Mouse (Mus musculus): Measurements from ENCODE around the gene Morc4. TPM values are rescaled to one million over a fixed set of nuclear protein-coding genes. Genes with fewer than 3 reads are reported as not detected.

The Morc4 gene
- total and polyA plus RNA-seq, 3 experiments: not detected

- no peak overlapping the region for H3K27ac ChIP-seq (ENCODE audit: insufficient read depth, low read depth)
- TF ChIP-seq JUN (IDR thresholded peaks at IDR 0.05; ENCODE audit: insufficient read depth, low read depth, low read length): no peak
- no peak for TF ChIP-seq POLR2A (IDR thresholded peaks at IDR 0.05; ENCODE audit: low read depth, low read length)
- TF ChIP-seq MXI1 (IDR thresholded peaks at IDR 0.05; ENCODE audit: low read depth, low read length): no peak
- TF ChIP-seq NRF1 (IDR thresholded peaks at IDR 0.05; ENCODE audit: low read depth, low read length): no peak
- no peak for TF ChIP-seq UBTF (IDR thresholded peaks at IDR 0.05; ENCODE audit: low read depth, low read length)
- TF ChIP-seq E2F4 (IDR thresholded peaks at IDR 0.05; ENCODE audit: insufficient replicate concordance, low read depth, low read length): no peak
- dilution Hi-C loops (cut with MboI; ENCODE audit: extremely low pct_ligation_motif_present, extremely low pct_unique_long_range_greater_than_20kb, low sequenced_read_pairs): no loop called here
- no peaks in the 10 kb centered on the region for H3K27me3 ChIP-seq (replicated peaks)
- H3K4me2 ChIP-seq (ENCODE audit: insufficient read depth, low read depth, poor library complexity, severe bottlenecking): no peak overlapping the region
- H3K36me3 ChIP-seq (replicated peaks in 1 of 2; ENCODE audit: control insufficient read depth in 1 of 2, insufficient read depth in 1 of 2, low read length in 1 of 2): no peaks in the 10 kb centered on the region
- peaks cover 2 to 7% of the 10 kb centered on the region in 2 experiments; a peak in 1 of 4 replicates for H3K4me1 ChIP-seq (ENCODE audit: control insufficient read depth in 1 of 2, insufficient read depth in 2 of 2)
- H3K4me3 ChIP-seq (replicated peaks in 1 of 3; ENCODE audit: low read depth in 2 of 3, low read length in 2 of 3, poor library complexity in 1 of 3): no peak overlapping the region
- H3K9ac ChIP-seq (ENCODE audit: insufficient read depth, low read depth): no peak overlapping the region
- in situ Hi-C loops (cut with MboI; ENCODE audit: low pct_ligation_motif_present, low pct_unique_long_range_greater_than_20kb, low sequenced_read_pairs): no loop called here
- DNase-seq (ENCODE audit: extremely low read depth): no peak
- no peaks in the 10 kb centered on the region for H3K79me2 ChIP-seq (replicated peaks; ENCODE audit: control insufficient read depth, extremely low read depth, insufficient read depth, poor library complexity, severe bottlenecking)
- H3K9me3 ChIP-seq (replicated peaks; ENCODE audit: low read length): no peaks in the 10 kb centered on the region
These were observed 68.4 kb downstream of the Morc4 start for GRCm38 (mm10) chrX:139803028-139803427.

DNA sequence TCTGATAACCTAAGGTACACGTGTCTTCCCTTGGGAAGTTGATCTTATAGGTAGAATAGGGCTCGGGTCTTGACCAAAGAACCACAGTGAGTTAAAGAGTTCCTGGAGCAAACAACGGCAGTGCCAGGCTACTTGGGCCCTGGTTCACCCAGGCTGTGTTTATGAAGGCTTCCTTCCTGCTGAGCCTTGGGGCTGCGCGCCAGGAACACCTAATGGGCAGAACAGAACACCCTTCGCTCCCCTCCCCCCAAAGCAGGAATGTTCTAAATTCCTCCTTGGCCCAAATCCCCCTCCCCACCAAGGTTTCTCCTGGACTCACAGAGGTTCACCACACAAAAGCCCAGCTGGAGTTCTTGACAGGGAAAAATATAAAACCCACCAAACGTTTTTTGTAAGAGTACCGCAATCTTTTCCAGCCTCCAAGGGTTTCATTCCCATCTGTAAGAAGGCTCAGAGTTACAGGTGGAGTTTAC lies 71.0 kb downstream of the Morc4 start, which contains the start of gene Cldn2:
Cldn2 (plus strand) TSS at position 423 of the 473 bp plus-strand sequence.
- no peaks in the 10 kb centered on the region for H3K36me3 ChIP-seq (replicated peaks in 1 of 2; ENCODE audit: control insufficient read depth in 1 of 2, insufficient read depth in 1 of 2, low read length in 1 of 2)
- H3K27me3 ChIP-seq (replicated peaks): no peaks in the 10 kb centered on the region
- no peaks in the 10 kb centered on the region for H3K9me3 ChIP-seq (replicated peaks; ENCODE audit: low read length)
- no peaks in the 10 kb centered on the region for H3K79me2 ChIP-seq (replicated peaks; ENCODE audit: control insufficient read depth, extremely low read depth, insufficient read depth, poor library complexity, severe bottlenecking)
- no peak within 1 kb of the TSS for H3K27ac ChIP-seq (ENCODE audit: insufficient read depth, low read depth)
- TF ChIP-seq BHLHE40 (IDR thresholded peaks at IDR 0.05; ENCODE audit: low read depth, low read length) (no peak), MAX (IDR thresholded peaks at IDR 0.05; ENCODE audit: low read length) (no peak), EP300 (IDR thresholded peaks at IDR 0.05; ENCODE audit: low read length) (no peak), JUND (conservative IDR thresholded peaks at IDR 0.05; ENCODE audit: low read depth, low read length) (no peak), POLR2AphosphoS2 (IDR thresholded peaks at IDR 0.05; ENCODE audit: low read depth, low read length) (no peak), MYC (IDR thresholded peaks at IDR 0.05; ENCODE audit: low read depth, low read length) (no peak), NRF1 (IDR thresholded peaks at IDR 0.05; ENCODE audit: low read depth, low read length) (no peak), HCFC1 (IDR thresholded peaks at IDR 0.05; ENCODE audit: low read depth, low read length) (no peak), MAFK (IDR thresholded peaks at IDR 0.05; ENCODE audit: insufficient replicate concordance, low read length) (no peak), SMC3 (IDR thresholded peaks at IDR 0.05; ENCODE audit: low read depth, low read length) (no peak), PAX5 (IDR thresholded peaks at IDR 0.05; ENCODE audit: low read length) (no peak), MEF2A (IDR thresholded peaks at IDR 0.05; ENCODE audit: borderline replicate concordance, low read depth, low read length) (no peak), KAT2A (IDR thresholded peaks at IDR 0.05; ENCODE audit: insufficient replicate concordance, low read length) (no peak), IRF4 (IDR thresholded peaks at IDR 0.05; ENCODE audit: low read depth, low read length) (no peak), TBP (conservative IDR thresholded peaks at IDR 0.05; ENCODE audit: low read depth, low read length) (no peak), NELFE (IDR thresholded peaks at IDR 0.05; ENCODE audit: low read depth, low read length) (no peak), ZMIZ1 (IDR thresholded peaks at IDR 0.05; ENCODE audit: low read depth, low read length) (no peak)
- dilution Hi-C loops (cut with MboI; ENCODE audit: extremely low pct_ligation_motif_present, extremely low pct_unique_long_range_greater_than_20kb, low sequenced_read_pairs): no loop called here
- no peaks in the 10 kb centered on the region for H3K4me1 ChIP-seq (ENCODE audit: control insufficient read depth in 1 of 2, insufficient read depth in 2 of 2)
- no peak within 1 kb of the TSS for H3K4me2 ChIP-seq (ENCODE audit: insufficient read depth, low read depth, poor library complexity, severe bottlenecking)
- H3K9ac ChIP-seq (ENCODE audit: insufficient read depth, low read depth): no peak within 1 kb of the TSS
- in situ Hi-C loops (cut with MboI; ENCODE audit: low pct_ligation_motif_present, low pct_unique_long_range_greater_than_20kb, low sequenced_read_pairs): no loop called here
- no peak for DNase-seq (ENCODE audit: extremely low read depth)
- H3K4me3 ChIP-seq (replicated peaks in 1 of 3; ENCODE audit: low read depth in 2 of 3, low read length in 2 of 3, poor library complexity in 1 of 3): no peak within 1 kb of the TSS
